Mouse (Mus musculus) embryonic facial prominence, embryonic 14.5 days (tissue): ENCODE data around the gene Apopt1. TPM values are rescaled to one million over a fixed set of nuclear protein-coding genes. Genes with fewer than 3 reads are reported as not detected.

Experiments
- ATAC-seq: fragments of 200-750 bp; cut with Nextera tagmentation; 2 replicates; pipeline ENCODE4 v1.8.0; 2017; ENCODE audit warnings: low read depth, moderate number of reproducible peaks, moderate TSS enrichment
- DNase-seq: peaks from one replicate; pipeline ENCODE4 v3.0.0-alpha.2; 2015; ENCODE audit warnings: low spot score
- H3K27ac ChIP-seq: fragments of 300-500 bp; sonication (generic); replicated peaks from 2 replicates; pipeline ENCODE4 v1.5.1; 2014; ENCODE audit warnings: low read depth, mild to moderate bottlenecking, low read length, moderate library complexity
- H3K27me3 ChIP-seq: fragments of 300-500 bp; sonication (generic); replicated peaks from 2 replicates; pipeline ENCODE4 v1.6.1; 2014; ENCODE audit warnings: low read length; ENCODE audit not compliant: control insufficient read depth, insufficient read depth
- H3K36me3 ChIP-seq: fragments of 300-500 bp; sonication (generic); 2 replicates; pipeline ENCODE4 v1.6.1; 2014; ENCODE audit warnings: low read length, mixed read lengths; ENCODE audit not compliant: control insufficient read depth, insufficient read depth
- H3K4me1 ChIP-seq: fragments of 300-500 bp; sonication (generic); 2 replicates; pipeline ENCODE4 v1.6.1; 2014; ENCODE audit warnings: antibody characterized with exemption, low read length; ENCODE audit not compliant: control insufficient read depth, insufficient read depth
- H3K4me2 ChIP-seq: fragments of 300-500 bp; sonication (generic); 2 replicates; pipeline ENCODE4 v1.6.1; 2014; ENCODE audit warnings: low read depth, mild to moderate bottlenecking, low read length, moderate library complexity, mixed read lengths
- H3K4me3 ChIP-seq: fragments of 300-500 bp; sonication (generic); 2 replicates; pipeline ENCODE4 v1.5.1; 2014; ENCODE audit warnings: low read depth, mild to moderate bottlenecking, low read length
- H3K9ac ChIP-seq: fragments of 300-500 bp; sonication (generic); 2 replicates; pipeline ENCODE4 v1.6.1; 2014; ENCODE audit warnings: low read depth, mild to moderate bottlenecking, low read length, moderate library complexity, mixed read lengths
- H3K9me3 ChIP-seq: fragments of 300-500 bp; sonication (generic); 2 replicates; pipeline ENCODE4 v1.6.1; 2016; ENCODE audit warnings: low read length; ENCODE audit not compliant: control insufficient read depth
- whole genome bisulfite sequencing: fragments of 180-500 bp; shearing (Covaris S2); extraction: QIAGEN DNeasy Blood & Tissue Kit; methylation state at CpG from one replicate; pipeline ENCODE4 v1.1.7; 2014; 5-methylcytosine and 5-hydroxymethylcytosine counted together
- polyA plus RNA-seq: library from polyadenylated mRNA; unstranded; fragments of >200 nt; fragmentation: Nextera tagmentation; extraction: Ambion mirVana; gene quantifications from 2 replicates; pipeline ENCODE4 v1.2.1, GENCODE M21; 2014

Gene Apopt1
- polyA plus RNA-seq, 1 experiment from 2014 or later = 46.6 TPM

DNA sequence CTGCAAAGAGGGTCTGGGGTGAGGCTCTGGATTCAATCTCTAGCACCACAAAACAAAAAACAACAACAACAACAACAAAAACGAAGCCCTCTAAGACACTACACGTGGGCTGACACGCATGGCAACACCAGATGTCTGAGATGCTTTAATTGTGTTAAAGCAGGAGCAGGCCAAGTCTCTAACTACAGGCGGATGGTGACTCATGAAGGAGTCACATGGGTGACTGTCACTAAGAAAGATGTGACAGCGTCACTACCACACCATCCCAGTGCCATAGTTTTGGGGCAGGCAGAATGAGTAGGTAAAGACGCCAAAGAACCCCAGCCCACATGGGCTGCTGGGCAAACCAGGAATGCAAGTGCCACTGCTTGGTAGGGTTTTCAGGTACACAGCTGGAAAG, 39.4 kb downstream of the Apopt1 start:
- H3K4me3 ChIP-seq = no peak overlapping the region
- 82% methylated on average over 6 of the region's 6 CpGs for WGBS
- no peak overlapping the region for H3K9ac ChIP-seq
- no peaks in the 10 kb centered on the region for H3K4me1 ChIP-seq
- no peaks in the 10 kb centered on the region for H3K36me3 ChIP-seq
- H3K27ac ChIP-seq = no peak overlapping the region
- no peaks in the 10 kb centered on the region for H3K9me3 ChIP-seq
- no peaks in the 10 kb centered on the region for H3K27me3 ChIP-seq
- ATAC-seq (no peak), DNase-seq (no peak)
- H3K4me2 ChIP-seq = no peak overlapping the region

DNA sequence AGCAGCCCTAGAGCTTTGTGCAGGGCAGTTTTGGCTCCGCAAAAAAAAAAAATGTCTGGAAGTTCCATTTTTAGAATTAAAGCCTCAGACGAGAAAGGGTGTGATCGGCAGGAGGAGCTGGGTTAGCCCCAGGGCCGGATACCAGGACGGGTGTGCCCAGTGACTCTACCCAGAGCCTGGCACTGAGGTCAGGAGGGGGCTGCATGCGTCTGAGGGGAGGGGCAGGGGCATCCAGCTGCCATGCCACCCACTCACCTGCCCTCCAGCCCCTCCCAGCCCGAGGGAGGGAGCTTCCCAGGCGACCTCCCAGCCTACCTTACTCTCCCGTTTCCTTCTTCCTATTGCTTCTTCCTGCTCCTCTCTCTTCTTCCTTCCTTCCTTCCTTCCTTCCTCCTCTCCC, 40.3 kb downstream of the Apopt1 start:
- Histone ChIP-seq H3K4me1 (peaks cover 8% of the 10 kb centered on the region; the same call in 1 of the 2 replicates), H3K4me3 (no peak overlapping the region), H3K27me3 (no peaks in the 10 kb centered on the region), H3K9me3 (no peaks in the 10 kb centered on the region), H3K4me2 (no peak overlapping the region), H3K9ac (no peak overlapping the region), H3K36me3 (no peaks in the 10 kb centered on the region), H3K27ac (peak overlapping the region; percentile 48; the same call in 1 of the 2 replicates)
- DNase-seq = no peak
- no peak for ATAC-seq
- 46% methylated on average over 6 of the region's 9 CpGs for WGBS

DNA sequence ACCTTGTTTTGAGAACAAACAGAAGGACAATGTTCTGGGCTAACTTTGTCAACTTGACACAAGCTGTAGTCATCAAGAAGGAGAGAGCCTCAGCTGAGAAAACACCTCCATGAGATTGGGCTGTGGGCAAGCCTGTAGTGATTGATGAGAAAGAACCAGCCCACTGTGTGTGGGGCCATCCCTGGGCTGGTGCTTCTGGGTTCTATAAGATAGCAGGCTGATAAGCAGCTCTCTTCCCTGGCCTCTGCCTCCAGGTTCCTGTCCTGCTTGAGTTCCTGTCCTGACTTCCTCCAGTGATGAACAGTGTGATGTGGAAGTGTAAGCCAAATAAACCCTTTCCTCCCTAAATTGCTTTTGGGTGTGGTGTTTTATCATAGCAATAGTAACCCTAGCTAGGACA, 41.6 kb downstream of the Apopt1 start:
- H3K27ac ChIP-seq = no peak overlapping the region
- no peaks in the 10 kb centered on the region for H3K27me3 ChIP-seq
- no peak overlapping the region for H3K4me3 ChIP-seq
- DNase-seq (no peak), ATAC-seq (no peak)
- no peaks in the 10 kb centered on the region for H3K36me3 ChIP-seq
- H3K9me3 ChIP-seq = no peaks in the 10 kb centered on the region
- peaks cover 10% of the 10 kb centered on the region for H3K4me1 ChIP-seq
- no peak overlapping the region for H3K4me2 ChIP-seq
- H3K9ac ChIP-seq = no peak overlapping the region

DNA sequence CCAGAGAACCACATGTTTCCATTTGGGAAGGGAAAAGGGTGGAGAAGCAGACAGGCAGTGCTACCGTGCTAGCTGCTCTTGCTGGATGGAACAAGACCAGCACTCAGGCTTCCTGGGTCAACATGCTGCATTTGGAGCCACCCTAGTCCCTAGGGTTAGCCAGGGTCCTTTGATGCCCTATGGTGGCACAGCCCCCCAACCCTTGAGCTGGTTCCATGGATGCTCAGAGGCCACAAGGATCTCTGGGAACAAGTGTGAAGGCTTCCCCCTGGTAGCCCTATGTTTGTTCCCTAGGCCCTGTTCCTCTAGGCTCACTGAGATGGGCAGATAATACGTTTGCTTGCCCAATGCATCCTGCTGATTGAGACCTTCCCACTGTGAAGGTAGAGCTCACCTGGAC, 42.2 kb downstream of the Apopt1 start:
- H3K4me3 ChIP-seq = no peak overlapping the region
- H3K4me1 ChIP-seq = peaks cover 15% of the 10 kb centered on the region
- DNase-seq (no peak), ATAC-seq (no peak)
- 63% methylated on average over 2 of the region's 2 CpGs for WGBS
- H3K9me3 ChIP-seq = no peaks in the 10 kb centered on the region
- H3K9ac ChIP-seq = no peak overlapping the region
- no peaks in the 10 kb centered on the region for H3K27me3 ChIP-seq
- H3K4me2 ChIP-seq = no peak overlapping the region
- no peak overlapping the region for H3K27ac ChIP-seq
- no peaks in the 10 kb centered on the region for H3K36me3 ChIP-seq

DNA sequence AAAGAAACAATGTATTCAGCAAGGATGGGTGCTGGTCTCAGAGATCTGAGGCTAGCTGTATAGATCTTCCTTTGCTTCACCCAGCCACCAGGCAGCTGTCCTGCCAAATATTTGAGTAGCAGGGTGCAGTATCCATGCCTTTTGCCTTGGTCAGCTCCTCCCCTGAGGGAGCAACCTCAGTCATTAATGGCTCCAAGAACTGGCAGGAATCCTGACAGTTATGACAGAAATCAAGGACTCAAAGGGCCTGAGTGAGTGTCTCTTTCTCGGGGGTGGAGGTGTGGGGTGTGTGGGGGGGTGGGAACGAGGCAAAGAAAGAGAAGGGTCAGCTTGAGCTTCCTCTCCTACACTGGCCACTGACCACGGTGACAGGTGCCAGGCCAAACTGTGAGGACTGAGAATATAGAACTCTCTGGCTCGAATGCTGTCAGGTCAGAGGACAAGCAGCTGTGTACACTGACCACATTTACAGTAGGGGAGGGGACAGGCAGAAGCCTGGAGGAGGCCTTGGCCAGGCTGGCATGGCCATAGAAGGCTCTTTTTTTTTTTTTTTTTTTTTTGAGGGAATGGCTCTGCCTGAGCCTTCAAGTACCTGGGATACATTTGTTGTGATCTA, 43.1 kb downstream of the Apopt1 start:
- H3K4me2 ChIP-seq = no peak overlapping the region
- H3K9me3 ChIP-seq = no peaks in the 10 kb centered on the region
- DNase-seq (no peak), ATAC-seq (no peak)
- no peak overlapping the region for H3K4me3 ChIP-seq
- no peak overlapping the region for H3K9ac ChIP-seq
- H3K27ac ChIP-seq = no peak overlapping the region
- no peaks in the 10 kb centered on the region for H3K27me3 ChIP-seq
- no peaks in the 10 kb centered on the region for H3K36me3 ChIP-seq
- peaks cover 21% of the 10 kb centered on the region for H3K4me1 ChIP-seq
- 56% methylated on average over 4 of the region's 4 CpGs for WGBS

DNA sequence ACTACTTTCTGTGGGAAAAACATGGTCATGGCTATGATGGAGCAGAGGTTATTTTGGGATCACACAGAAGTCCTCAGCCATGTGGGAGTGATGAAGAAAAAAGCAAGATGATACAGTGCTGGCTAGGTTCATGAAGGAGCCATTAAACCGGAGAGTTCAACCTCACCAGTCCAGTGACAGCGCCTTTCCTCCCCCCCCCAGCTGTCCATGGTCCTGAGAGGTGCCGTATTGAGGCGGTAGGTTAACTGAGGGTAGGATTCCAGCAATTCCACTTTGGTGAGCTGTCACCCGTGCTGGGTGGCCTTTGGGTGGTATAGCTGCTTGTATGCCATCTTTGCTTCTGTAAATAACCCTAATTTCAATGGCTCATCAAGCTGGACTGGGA, 43.6 kb downstream of the Apopt1 start:
- no peak for DNase-seq

DNA sequence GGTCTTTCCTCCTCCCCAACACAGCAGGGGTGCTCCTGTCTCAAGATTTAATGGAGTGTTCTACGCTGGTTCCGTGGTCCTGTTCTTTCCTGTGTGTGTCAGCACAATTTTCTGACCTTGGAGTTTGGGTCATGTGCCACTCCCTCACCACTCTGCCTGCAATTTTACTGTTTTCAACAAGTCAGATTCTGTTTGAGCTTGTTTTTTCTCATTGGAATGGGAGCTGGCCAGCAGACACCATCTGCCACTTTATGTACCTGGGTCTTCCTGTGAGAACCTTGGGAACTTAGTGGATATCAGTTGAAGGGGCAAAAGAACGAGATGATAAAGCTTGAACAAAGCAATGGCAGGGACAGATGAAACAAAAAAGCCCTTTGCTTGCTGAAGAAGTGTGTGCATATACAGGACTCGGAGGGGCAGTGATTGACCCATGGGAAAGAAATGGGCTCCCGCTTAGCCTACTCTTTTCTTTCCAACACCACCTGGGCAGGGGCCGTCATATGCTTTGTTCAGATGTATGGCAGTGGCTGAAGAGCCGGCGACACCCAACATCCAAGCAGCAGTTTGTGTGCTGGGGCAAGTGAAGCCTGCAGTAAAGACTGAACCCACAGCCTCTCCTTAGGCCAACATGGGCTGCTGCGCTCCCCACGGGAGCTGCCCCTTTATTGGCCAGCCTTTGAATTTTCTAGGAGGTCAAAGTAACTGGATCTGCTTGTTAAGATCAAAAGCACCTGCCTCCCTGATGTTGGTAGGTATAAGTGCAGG, 44.7 kb downstream of the Apopt1 start:
- no peaks in the 10 kb centered on the region for H3K9me3 ChIP-seq
- H3K36me3 ChIP-seq = 0 out of 2 replicates have a peak, but pooled peaks cover 4% of the 10 kb centered on the region
- H3K4me1 ChIP-seq = peaks cover 21% of the 10 kb centered on the region
- peak overlapping the region; percentile 93 for H3K4me2 ChIP-seq
- peak overlapping the region; percentile 89 for H3K27ac ChIP-seq
- no peaks in the 10 kb centered on the region for H3K27me3 ChIP-seq
- WGBS = 46% methylated on average over 10 of the region's 10 CpGs
- H3K9ac ChIP-seq = peak overlapping the region; percentile 95
- DNase-seq (no peak), ATAC-seq (no peak)
- H3K4me3 ChIP-seq = peak overlapping the region; percentile 87

More for the DNA sequence above, 43.6 kb downstream of the Apopt1 start:
- Histone ChIP-seq H3K27ac (no peak overlapping the region), H3K4me1 (peaks cover 21% of the 10 kb centered on the region), H3K36me3 (no peaks in the 10 kb centered on the region), H3K9ac (no peak overlapping the region), H3K27me3 (no peaks in the 10 kb centered on the region), H3K4me3 (no peak overlapping the region), H3K9me3 (no peaks in the 10 kb centered on the region), H3K4me2 (no peak overlapping the region)
- 33% methylated on average over 5 of the region's 5 CpGs for WGBS
- no peak for ATAC-seq

DNA sequence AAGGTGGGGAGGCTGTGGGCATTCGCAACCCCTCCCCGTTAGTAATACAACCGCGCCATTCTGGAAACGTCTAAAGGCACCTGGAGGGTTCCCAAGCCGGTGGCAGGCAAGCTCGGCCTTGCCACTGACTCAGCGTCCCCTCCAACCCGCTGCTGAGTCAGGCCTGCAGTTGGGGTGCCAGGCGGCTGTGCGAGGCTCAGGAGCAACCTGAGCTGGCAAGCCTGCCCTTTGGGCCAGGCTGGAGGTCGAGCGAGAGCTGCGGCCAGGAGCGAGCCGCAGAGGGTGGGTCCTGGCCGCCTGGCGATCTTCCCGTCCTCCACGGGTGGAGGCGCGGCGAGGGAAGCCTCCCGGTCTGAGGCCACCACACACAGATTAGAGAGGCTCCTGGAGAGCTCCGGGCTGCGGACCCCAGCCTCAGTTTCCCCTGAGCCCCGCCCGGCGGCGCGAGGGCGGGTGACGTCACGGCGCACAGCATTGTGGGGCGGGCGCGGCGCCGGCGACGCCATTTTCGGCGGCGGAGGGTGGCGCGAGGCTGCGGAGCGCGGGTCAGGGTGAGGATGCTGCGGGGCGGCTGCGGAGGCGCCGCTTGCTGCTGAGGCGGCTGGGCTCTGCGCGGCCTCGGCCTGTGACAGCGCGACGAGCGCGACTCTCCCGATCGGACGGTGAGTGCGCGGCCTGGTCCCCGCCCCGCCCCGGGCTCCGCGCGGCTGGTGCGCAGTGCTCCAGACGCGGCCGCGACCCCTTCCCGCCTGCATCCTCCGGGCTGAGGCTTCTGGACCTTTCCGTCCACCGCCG, 45.5 kb downstream of the Apopt1 start, which contains the start of gene Klc1:
Gene Klc1 (plus strand): TSS at position 469 of the 795 bp plus-strand sequence.
- H3K4me2 ChIP-seq = peak within 1 kb of the TSS; percentile 93
- no peaks in the 10 kb centered on the region for H3K9me3 ChIP-seq
- no peaks in the 10 kb centered on the region for H3K27me3 ChIP-seq
- peak; percentile 68 for ATAC-seq
- H3K27ac ChIP-seq = peak within 1 kb of the TSS; percentile 89
- DNase-seq = peak; percentile 80
- H3K4me1 ChIP-seq = peaks cover 21% of the 10 kb centered on the region
- peak within 1 kb of the TSS; percentile 87 for H3K4me3 ChIP-seq
- peaks cover 11% of the 10 kb centered on the region; the same call in 1 of the 2 replicates for H3K36me3 ChIP-seq
- 0% methylated on average over 22 of the region's 85 CpGs for WGBS
- peak within 1 kb of the TSS; percentile 95 for H3K9ac ChIP-seq
